Mouse (Mus musculus) intestine, embryonic 16.5 days (tissue): ENCODE results near the gene Cdk7. TPM values are rescaled to one million over a fixed set of nuclear protein-coding genes. Genes with fewer than 3 reads are reported as not detected.

Experiments used
- ATAC-seq: fragments of 200-750 bp; cut with Nextera tagmentation; 2 replicates; pipeline ENCODE4 v1.8.0; 2017; ENCODE audit warnings: moderate TSS enrichment, moderate library complexity
- H3K27ac ChIP-seq: fragments of 300-500 bp; sonication (generic); 2 replicates; pipeline ENCODE4 v1.5.1; 2014; ENCODE audit warnings: mild to moderate bottlenecking, low read length
- H3K27me3 ChIP-seq: fragments of 300-500 bp; sonication (generic); replicated peaks from 2 replicates; pipeline ENCODE4 v1.6.1; 2014; ENCODE audit warnings: low read length, control low read depth, mixed read lengths; ENCODE audit not compliant: control insufficient read depth, insufficient read depth
- H3K36me3 ChIP-seq: fragments of 300-500 bp; sonication (generic); 2 replicates; pipeline ENCODE4 v1.6.1; 2014; ENCODE audit warnings: low read length, control low read depth; ENCODE audit not compliant: control insufficient read depth, insufficient read depth
- H3K4me1 ChIP-seq: fragments of 300-500 bp; sonication (generic); 2 replicates; pipeline ENCODE4 v1.6.1; 2014; ENCODE audit warnings: low read length, control low read depth, mixed read lengths; ENCODE audit not compliant: control insufficient read depth, insufficient read depth
- H3K4me2 ChIP-seq: fragments of 300-500 bp; sonication (generic); 2 replicates; pipeline ENCODE4 v1.6.1; 2014; ENCODE audit warnings: low read depth, low read length, control low read depth
- H3K4me3 ChIP-seq: fragments of 300-500 bp; sonication (generic); 2 replicates; pipeline ENCODE4 v1.5.1; 2014; ENCODE audit warnings: mild to moderate bottlenecking, low read length
- H3K9ac ChIP-seq: fragments of 300-500 bp; sonication (generic); 2 replicates; pipeline ENCODE4 v1.6.1; 2014; ENCODE audit warnings: low read depth, low read length
- H3K9me3 ChIP-seq: fragments of 300-500 bp; sonication (generic); 2 replicates; pipeline ENCODE4 v1.6.1; 2016; ENCODE audit warnings: low read length, control low read depth; ENCODE audit not compliant: control insufficient read depth
- whole genome bisulfite sequencing: fragments of 180-500 bp; shearing (Covaris S2); extraction: QIAGEN DNeasy Blood & Tissue Kit; methylation state at CpG from one replicate; pipeline ENCODE4 v1.1.7; 2014; 5-methylcytosine and 5-hydroxymethylcytosine counted together
- polyA plus RNA-seq: library from polyadenylated mRNA; unstranded; fragments of >200 nt; fragmentation: Nextera tagmentation; extraction: Ambion mirVana; gene quantifications from 2 replicates; pipeline ENCODE4 v1.2.1, GENCODE M21; 2015

Gene Cdk7
- polyA plus RNA-seq, 1 experiment from 2014 or later, result 78.7 TPM

- no peaks in the 10 kb centered on the region for H3K27me3 ChIP-seq
- no peaks in the 10 kb centered on the region for H3K4me1 ChIP-seq
- no peak overlapping the region for H3K9ac ChIP-seq
- 94% methylated on average over 10 of the region's 10 CpGs for WGBS
- H3K27ac ChIP-seq, result no peak overlapping the region
- H3K4me2 ChIP-seq, result no peak overlapping the region
- ATAC-seq, result no peak
- H3K4me3 ChIP-seq, result no peak overlapping the region
- H3K9me3 ChIP-seq, result no peaks in the 10 kb centered on the region
- H3K36me3 ChIP-seq, result peaks cover 25% of the 10 kb centered on the region
Measured at GRCm38 (mm10) chr13:100698866-100699265, 31.9 kb downstream of the Cdk7 start.

GRCm38 (mm10) chr13:100697541-100697940 lies 33.2 kb downstream of the Cdk7 start:
- Histone ChIP-seq H3K4me3 (no peak overlapping the region), H3K36me3 (peaks cover 18% of the 10 kb centered on the region)
- ATAC-seq, result no peak

GRCm38 (mm10) chr13:100687513-100687912 lies 43.2 kb downstream of the Cdk7 start:
- no peaks in the 10 kb centered on the region for H3K36me3 ChIP-seq
- H3K9ac ChIP-seq, result no peak overlapping the region
- 67% methylated on average over 7 of the region's 7 CpGs for WGBS

More at GRCm38 (mm10) chr13:100697541-100697940, 33.2 kb downstream of the Cdk7 start:
- H3K4me1 ChIP-seq, result no peaks in the 10 kb centered on the region
- H3K9ac ChIP-seq, result no peak overlapping the region
- 92% methylated on average over 3 of the region's 3 CpGs for WGBS
- no peaks in the 10 kb centered on the region for H3K27me3 ChIP-seq
- H3K27ac ChIP-seq, result no peak overlapping the region
- H3K9me3 ChIP-seq, result no peaks in the 10 kb centered on the region
- H3K4me2 ChIP-seq, result no peak overlapping the region

GRCm38 (mm10) chr13:100684355-100684754 lies 46.4 kb downstream of the Cdk7 start:
- H3K4me2 ChIP-seq, result no peak overlapping the region
- no peak overlapping the region for H3K9ac ChIP-seq
- H3K36me3 ChIP-seq, result no peaks in the 10 kb centered on the region
- no peaks in the 10 kb centered on the region for H3K4me1 ChIP-seq
- no peak overlapping the region for H3K4me3 ChIP-seq
- no peak for ATAC-seq
- H3K27ac ChIP-seq, result no peak overlapping the region
- H3K9me3 ChIP-seq, result no peaks in the 10 kb centered on the region
- no peaks in the 10 kb centered on the region for H3K27me3 ChIP-seq
- WGBS, result 60% methylated on average over 2 of the region's 2 CpGs

More at GRCm38 (mm10) chr13:100687513-100687912, 43.2 kb downstream of the Cdk7 start:
- H3K27me3 ChIP-seq, result no peaks in the 10 kb centered on the region
- H3K27ac ChIP-seq, result no peak overlapping the region
- H3K4me3 ChIP-seq, result no peak overlapping the region
- H3K4me2 ChIP-seq, result no peak overlapping the region
- ATAC-seq, result no peak
- H3K4me1 ChIP-seq, result no peaks in the 10 kb centered on the region
- H3K9me3 ChIP-seq, result no peaks in the 10 kb centered on the region

- ATAC-seq, result no peak
- Histone ChIP-seq H3K36me3 (no peaks in the 10 kb centered on the region), H3K27me3 (no peaks in the 10 kb centered on the region), H3K9ac (no peak overlapping the region), H3K4me1 (no peaks in the 10 kb centered on the region), H3K9me3 (no peaks in the 10 kb centered on the region), H3K27ac (no peak overlapping the region), H3K4me2 (no peak overlapping the region), H3K4me3 (no peak overlapping the region)
- WGBS, result 62% methylated on average over 2 of the region's 2 CpGs
Measured at GRCm38 (mm10) chr13:100682837-100683236, 47.9 kb downstream of the Cdk7 start.

GRCm38 (mm10) chr13:100681615-100682014 lies 49.1 kb downstream of the Cdk7 start:
- Histone ChIP-seq H3K4me3 (no peak overlapping the region), H3K9ac (no peak overlapping the region), H3K27me3 (no peaks in the 10 kb centered on the region), H3K4me2 (no peak overlapping the region), H3K4me1 (no peaks in the 10 kb centered on the region), H3K9me3 (no peaks in the 10 kb centered on the region), H3K36me3 (no peaks in the 10 kb centered on the region), H3K27ac (no peak overlapping the region)
- ATAC-seq, result no peak
- WGBS, result 91% methylated on average over 8 of the region's 8 CpGs

- H3K4me3 ChIP-seq, result no peak overlapping the region
Measured at GRCm38 (mm10) chr13:100675936-100676635, 54.7 kb downstream of the Cdk7 start.

GRCm38 (mm10) chr13:100670181-100670741 lies 60.5 kb downstream of the Cdk7 start:
- Histone ChIP-seq H3K4me3 (peak overlapping the region; percentile 69), H3K4me1 (no peaks in the 10 kb centered on the region), H3K4me2 (peak overlapping the region; percentile 66), H3K27me3 (no peaks in the 10 kb centered on the region), H3K9me3 (0 out of 2 replicates have a peak, but pooled peaks cover 6% of the 10 kb centered on the region), H3K9ac (peak overlapping the region; percentile 85), H3K27ac (peak overlapping the region; percentile 78; the same call in 1 of the 2 replicates), H3K36me3 (no peaks in the 10 kb centered on the region)
- WGBS, result 26% methylated on average over 9 of the region's 9 CpGs
- no peak for ATAC-seq

More at GRCm38 (mm10) chr13:100675936-100676635, 54.7 kb downstream of the Cdk7 start:
- no peak overlapping the region for H3K9ac ChIP-seq
- no peaks in the 10 kb centered on the region for H3K4me1 ChIP-seq
- no peaks in the 10 kb centered on the region for H3K36me3 ChIP-seq
- no peak overlapping the region for H3K4me2 ChIP-seq
- no peak overlapping the region for H3K27ac ChIP-seq
- 85% methylated on average over 15 of the region's 15 CpGs for whole genome bisulfite sequencing
- 0 out of 2 replicates have a peak, but pooled peaks cover 6% of the 10 kb centered on the region for H3K9me3 ChIP-seq
- no peaks in the 10 kb centered on the region for H3K27me3 ChIP-seq
- no peak for ATAC-seq

- WGBS, result under 1% methylated on average over 44 of the region's 44 CpGs
- Histone ChIP-seq H3K4me1 (no peaks in the 10 kb centered on the region), H3K4me2 (peak within 1 kb of the TSS; percentile 66), H3K4me3 (peak within 1 kb of the TSS; percentile 69), H3K36me3 (no peaks in the 10 kb centered on the region), H3K9me3 (0 out of 2 replicates have a peak, but pooled peaks cover 6% of the 10 kb centered on the region), H3K27ac (peak within 1 kb of the TSS; percentile 78), H3K27me3 (no peaks in the 10 kb centered on the region), H3K9ac (peak within 1 kb of the TSS; percentile 85)
- peak; percentile 88 for ATAC-seq
Measured at GRCm38 (mm10) chr13:100669291-100670022, 61.3 kb downstream of the Cdk7 start, which contains the start of gene Ccdc125. Ccdc125 (plus strand) TSS chr13:100669717.
